Mouse (Mus musculus) megakaryocyte, embryonic 14.5 days (primary cell): Measurements from ENCODE around the gene Smox. TPM values are rescaled to one million over a fixed set of nuclear protein-coding genes. Genes with fewer than 3 reads are reported as not detected.

Source experiments
- H3K27me3 ChIP-seq: replicated peaks from 2 replicates; pipeline ENCODE3; 2012; ENCODE audit warnings: inconsistent platforms
- H3K36me3 ChIP-seq: replicated peaks from 2 replicates; pipeline ENCODE3; 2012; ENCODE audit warnings: low read length, inconsistent platforms, mixed read lengths
- H3K4me1 ChIP-seq: 2 replicates; pipeline ENCODE4 v1.6.1; 2012; ENCODE audit warnings: inconsistent platforms
- H3K4me3 ChIP-seq: replicated peaks from 2 replicates; pipeline ENCODE3; 2012; ENCODE audit warnings: moderate library complexity, mild to moderate bottlenecking, inconsistent platforms
- H3K9me3 ChIP-seq: 2 replicates; pipeline ENCODE4 v1.6.1; 2012; ENCODE audit warnings: inconsistent platforms
- FLI1 ChIP-seq: IDR thresholded peaks from 2 replicates; pipeline ENCODE4 v1.6.1; 2012; ENCODE audit warnings: low read length, inconsistent platforms, mixed read lengths
- GATA1 ChIP-seq: IDR thresholded peaks from 3 replicates; pipeline ENCODE4 v1.6.1; 2012; ENCODE audit warnings: mixed read lengths, low read length, inconsistent platforms, borderline replicate concordance
- polyA plus RNA-seq: library from polyadenylated mRNA; stranded (reverse); fragments of >175 nt; gene quantifications from 2 replicates; pipeline ENCODE4 v1.2.3, GENCODE M21; 2012; ENCODE audit warnings: low replicate concordance; ENCODE audit not compliant: insufficient read depth

The Smox gene
- 504 and 573 TPM in 2 replicates for polyA plus RNA-seq

DNA sequence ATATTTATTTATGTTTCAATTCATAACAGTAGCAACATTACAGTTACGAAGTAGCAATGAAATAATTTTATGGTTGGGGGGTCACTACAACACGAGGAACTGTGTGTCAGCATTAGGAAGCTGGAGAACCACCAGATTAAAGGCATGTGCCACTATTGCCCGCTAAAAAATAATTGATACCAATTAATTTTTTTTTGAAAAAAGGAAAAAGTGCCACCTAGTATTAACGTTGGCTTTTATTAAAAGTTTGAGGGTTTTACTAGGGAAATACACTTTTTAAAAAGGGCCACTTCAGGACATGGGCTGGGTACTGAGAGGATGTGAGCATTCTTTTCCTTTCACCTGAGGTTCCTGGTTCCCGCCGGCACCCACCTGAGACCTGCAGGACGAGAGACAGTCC is at the start of gene Smox:
Gene Smox (plus strand): TSS at position 301 of the 400 bp plus-strand sequence.
- H3K36me3 ChIP-seq = peaks cover 28% of the 10 kb centered on the region
- peaks cover 62% of the 10 kb centered on the region for H3K4me1 ChIP-seq
- H3K27me3 ChIP-seq = no peaks in the 10 kb centered on the region
- no peak for TF ChIP-seq FLI1
- TF ChIP-seq GATA1 = no peak
- H3K4me3 ChIP-seq = peak within 1 kb of the TSS; percentile 95
- no peaks in the 10 kb centered on the region for H3K9me3 ChIP-seq

DNA sequence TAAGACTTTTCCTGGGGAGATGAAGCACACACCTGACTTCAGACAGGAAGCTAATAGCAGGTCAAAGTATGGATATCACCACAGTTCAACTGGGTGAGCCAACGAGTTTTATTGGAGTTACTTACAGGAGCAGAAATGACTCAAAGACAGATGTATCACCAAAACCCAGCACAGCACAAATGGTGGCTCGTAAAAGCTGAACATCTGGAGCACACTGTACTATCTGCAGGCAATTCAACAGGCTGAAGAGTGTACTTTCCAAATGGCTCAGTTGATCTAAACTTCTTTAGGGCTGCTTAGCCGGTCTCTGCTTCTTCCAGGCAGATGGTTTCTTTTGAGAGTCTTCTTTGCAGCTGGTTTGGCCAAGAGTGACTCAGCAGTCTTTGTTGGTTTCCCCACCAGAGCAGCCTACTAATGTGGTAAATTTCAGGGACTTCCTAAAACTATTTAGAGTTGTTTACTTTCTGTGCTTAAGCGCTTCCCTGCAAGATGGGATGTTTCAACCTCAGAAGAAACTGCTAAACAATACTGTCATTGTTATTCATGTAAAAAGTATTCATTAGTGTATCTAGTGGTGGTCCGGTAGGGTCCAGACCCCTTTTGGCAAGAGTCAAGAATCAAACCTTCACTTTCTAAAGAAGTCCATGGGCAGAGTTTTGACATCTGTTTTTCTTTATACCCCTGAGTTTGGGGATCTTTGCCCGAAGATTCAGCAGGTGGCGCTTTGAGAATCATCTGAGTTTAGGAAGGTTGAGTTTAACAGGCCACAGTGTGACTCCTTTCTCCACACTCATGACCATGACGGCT is 48.0 kb upstream of the Smox start:
- Histone ChIP-seq H3K27me3 (no peaks in the 10 kb centered on the region), H3K4me3 (no peak overlapping the region), H3K36me3 (peaks cover 8% of the 10 kb centered on the region), H3K9me3 (peaks cover 23% of the 10 kb centered on the region), H3K4me1 (peaks cover 33% of the 10 kb centered on the region)
- TF ChIP-seq FLI1 = no peak
- TF ChIP-seq GATA1 = no peak

DNA sequence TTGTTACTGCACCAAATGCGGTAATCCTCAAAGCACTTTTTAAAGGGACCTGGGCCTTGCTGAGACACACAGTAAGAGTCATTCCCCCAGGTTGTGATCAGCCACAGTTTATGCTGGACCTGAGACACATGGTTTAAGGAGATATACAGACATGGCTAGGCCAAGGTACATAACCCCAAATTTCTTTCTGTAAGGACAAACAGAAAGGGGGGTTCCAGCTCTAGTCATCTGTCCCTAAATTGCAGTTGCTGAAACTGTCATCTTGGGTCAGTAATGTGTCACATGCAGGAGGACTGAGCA is 47.5 kb upstream of the Smox start:
- H3K36me3 ChIP-seq = peaks cover 8% of the 10 kb centered on the region
- H3K9me3 ChIP-seq = peaks cover 23% of the 10 kb centered on the region
- H3K4me3 ChIP-seq = no peak overlapping the region
- no peaks in the 10 kb centered on the region for H3K27me3 ChIP-seq
- peaks cover 39% of the 10 kb centered on the region for H3K4me1 ChIP-seq
- TF ChIP-seq FLI1 (no peak), GATA1 (no peak)

DNA sequence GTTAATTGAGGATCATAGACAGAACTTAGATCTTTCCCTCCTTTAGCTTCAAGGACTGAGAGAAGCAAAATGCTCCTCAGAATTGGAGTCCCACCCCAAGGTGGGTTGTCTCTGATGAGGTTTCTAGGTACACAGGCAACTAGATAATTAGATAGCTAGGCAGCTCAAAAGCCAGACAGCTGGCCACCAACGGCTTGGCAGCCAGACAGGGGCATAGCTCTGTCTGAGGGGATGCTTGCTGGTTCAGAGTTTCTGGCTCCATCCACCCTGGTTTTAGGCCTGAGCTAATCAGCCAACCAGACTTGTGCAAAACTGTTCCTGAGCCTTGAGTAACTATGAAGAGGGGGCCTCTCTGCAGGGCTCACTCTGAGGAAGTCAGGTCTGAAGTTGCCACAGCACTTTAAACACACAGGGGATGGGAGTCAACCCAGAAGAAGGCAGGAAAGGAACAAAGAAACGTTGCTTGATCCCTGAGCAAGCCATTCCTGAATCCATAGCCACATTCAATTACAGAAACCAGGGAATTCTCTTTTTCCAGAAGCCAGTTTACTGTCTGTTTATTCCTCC is 44.8 kb upstream of the Smox start:
- Histone ChIP-seq H3K4me3 (no peak overlapping the region), H3K27me3 (no peaks in the 10 kb centered on the region), H3K9me3 (peaks cover 14% of the 10 kb centered on the region; the same call in 1 of the 2 replicates), H3K36me3 (peaks cover 6% of the 10 kb centered on the region), H3K4me1 (peaks cover 46% of the 10 kb centered on the region)
- TF ChIP-seq FLI1 (no peak), GATA1 (no peak)

DNA sequence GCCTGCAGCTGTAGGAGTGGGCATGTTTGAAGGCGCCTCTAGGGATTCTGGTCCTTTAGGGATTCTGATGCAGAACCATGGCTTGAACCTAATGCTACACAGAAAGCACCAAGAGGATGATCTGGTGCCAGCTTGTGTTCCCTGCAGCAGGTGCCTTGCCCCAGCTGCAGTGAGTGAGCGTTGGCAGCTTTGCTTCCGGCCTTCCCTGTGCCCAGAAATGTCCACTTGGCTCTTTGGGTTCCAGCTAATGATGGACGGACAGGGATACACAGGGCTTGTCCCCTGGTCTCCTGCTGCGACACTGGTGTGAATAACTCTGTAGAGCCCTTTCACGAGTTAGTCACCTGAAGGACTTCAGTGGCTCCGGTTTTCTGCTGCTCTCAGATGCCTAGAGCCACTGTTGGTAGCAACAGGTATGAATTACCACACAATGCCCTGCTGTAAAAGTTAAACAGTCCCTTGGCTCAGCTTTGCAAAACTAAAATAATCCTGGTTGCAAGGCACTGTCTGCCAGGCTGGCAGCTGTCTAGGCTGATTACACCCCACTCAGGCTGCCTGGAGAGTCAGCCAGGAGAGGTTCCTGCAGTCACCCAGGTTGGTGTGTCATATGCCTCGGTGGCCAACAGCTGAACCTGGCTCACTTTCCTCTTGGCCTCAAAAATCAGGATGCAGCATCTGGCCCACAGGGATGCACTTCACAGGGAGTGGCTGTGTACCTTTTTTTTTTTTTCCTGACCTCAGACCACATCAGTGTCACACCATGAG is 43.5 kb upstream of the Smox start:
- TF ChIP-seq FLI1 (no peak), GATA1 (no peak)
- Histone ChIP-seq H3K27me3 (no peaks in the 10 kb centered on the region), H3K9me3 (peaks cover 12% of the 10 kb centered on the region; the same call in 1 of the 2 replicates), H3K4me3 (no peak overlapping the region), H3K4me1 (peaks cover 49% of the 10 kb centered on the region), H3K36me3 (peaks cover 6% of the 10 kb centered on the region)

DNA sequence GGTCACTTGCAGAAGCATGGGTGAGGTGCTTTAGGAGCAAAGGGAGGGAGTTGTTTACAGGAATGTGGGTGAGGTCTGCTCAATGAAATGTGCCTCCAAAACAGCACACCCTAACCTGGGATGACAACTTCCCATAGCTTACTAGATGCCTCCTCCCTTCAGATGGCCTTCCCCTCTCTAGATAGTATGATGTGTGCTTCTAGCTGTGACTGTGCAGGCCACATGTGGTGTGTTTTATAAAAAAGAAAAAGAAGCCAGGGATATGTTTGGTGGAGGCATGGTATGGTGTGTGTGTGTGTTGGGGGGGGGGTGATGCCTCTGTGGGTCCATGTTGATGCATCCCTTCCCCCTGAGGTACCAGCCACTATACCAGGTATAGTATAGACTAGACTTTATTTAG is 42.9 kb upstream of the Smox start:
- no peak for TF ChIP-seq FLI1
- peaks cover 9% of the 10 kb centered on the region; the same call in 1 of the 2 replicates for H3K9me3 ChIP-seq

DNA sequence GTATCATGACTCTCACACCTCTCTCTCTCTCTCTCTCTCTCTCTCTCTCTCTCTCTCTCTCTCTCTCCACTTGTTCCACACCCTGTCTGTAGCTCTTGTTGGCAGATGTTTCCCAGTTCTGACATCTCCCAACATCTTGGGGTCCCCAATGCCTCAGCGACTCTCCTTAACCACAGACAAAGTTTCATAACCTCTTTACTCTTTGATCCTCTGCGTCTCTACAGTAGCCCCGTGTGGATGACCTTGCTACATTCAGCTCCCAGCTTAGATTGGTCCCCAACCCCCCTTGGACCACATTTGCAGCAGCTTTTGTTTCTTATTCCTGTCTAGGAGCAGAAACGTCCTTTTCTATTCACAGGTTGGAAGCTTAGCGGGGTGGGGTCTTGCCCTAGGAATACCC is 41.6 kb upstream of the Smox start:
- Histone ChIP-seq H3K4me3 (no peak overlapping the region), H3K4me1 (peaks cover 58% of the 10 kb centered on the region), H3K36me3 (no peaks in the 10 kb centered on the region), H3K27me3 (no peaks in the 10 kb centered on the region), H3K9me3 (no peaks in the 10 kb centered on the region)
- TF ChIP-seq GATA1 = no peak

More for the DNA sequence above, 42.9 kb upstream of the Smox start:
- Histone ChIP-seq H3K4me3 (no peak overlapping the region), H3K4me1 (peaks cover 49% of the 10 kb centered on the region), H3K36me3 (peaks cover 6% of the 10 kb centered on the region), H3K27me3 (no peaks in the 10 kb centered on the region)

DNA sequence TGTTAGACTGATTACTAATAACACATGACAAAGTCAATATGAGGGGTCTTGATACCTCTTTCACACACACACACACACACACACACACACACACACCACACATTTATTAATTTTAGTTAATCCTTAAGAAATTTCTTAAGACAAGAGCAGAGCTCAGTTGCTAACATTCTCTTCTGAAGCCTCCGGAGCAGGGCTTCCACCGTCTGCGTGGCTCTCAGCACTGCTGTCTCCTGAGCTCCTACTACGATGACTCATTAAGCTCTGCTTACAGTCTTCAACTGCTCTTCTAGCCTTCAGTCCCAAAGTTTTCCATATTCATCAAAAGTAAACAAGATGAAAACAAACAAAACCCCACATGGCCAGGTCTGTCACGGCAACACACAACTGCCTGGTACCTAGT is 40.8 kb upstream of the Smox start:
- H3K9me3 ChIP-seq = no peaks in the 10 kb centered on the region
- H3K27me3 ChIP-seq = no peaks in the 10 kb centered on the region
- peaks cover 62% of the 10 kb centered on the region for H3K4me1 ChIP-seq
- no peak overlapping the region for H3K4me3 ChIP-seq
- H3K36me3 ChIP-seq = no peaks in the 10 kb centered on the region
- TF ChIP-seq GATA1 = no peak
- TF ChIP-seq FLI1 = no peak

DNA sequence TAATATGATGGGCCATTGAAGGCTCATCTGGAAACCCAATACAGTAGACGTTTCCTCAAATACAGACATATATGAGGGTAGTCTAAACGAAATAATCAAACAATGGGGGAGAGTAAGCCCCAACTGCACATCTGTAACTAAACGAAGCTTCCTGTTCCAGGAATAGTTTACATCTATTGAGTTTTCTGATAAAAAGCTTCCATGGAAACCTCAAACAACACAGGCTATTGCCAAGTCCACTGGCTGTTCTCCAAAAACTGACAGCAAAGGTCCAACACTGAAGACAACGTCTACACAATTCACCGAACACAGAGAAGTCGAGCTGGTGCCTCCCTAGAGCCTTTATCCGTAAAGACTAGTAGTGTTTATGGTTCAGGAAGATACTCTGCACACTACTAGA is 33.6 kb upstream of the Smox start:
- Histone ChIP-seq H3K4me3 (no peak overlapping the region), H3K27me3 (no peaks in the 10 kb centered on the region), H3K36me3 (no peaks in the 10 kb centered on the region), H3K9me3 (no peaks in the 10 kb centered on the region), H3K4me1 (peaks cover 40% of the 10 kb centered on the region)
- TF ChIP-seq GATA1 = no peak
- no peak for TF ChIP-seq FLI1
